Mouse (Mus musculus) thymus, postnatal 14 days (tissue): ENCODE data around the gene Dnaaf1.

Experiments
- DNase-seq: peaks from one replicate; pipeline ENCODE4 v3.0.0; 2021

The Dnaaf1 gene

GRCm38 (mm10) chr8:119624916-119625315, 49.9 kb downstream of the Dnaaf1 start:
- no peak for DNase-seq

- no peak for DNase-seq
Observed at GRCm38 (mm10) chr8:119625788-119626187, 50.8 kb downstream of the Dnaaf1 start.

- DNase-seq = no peak
Observed at GRCm38 (mm10) chr8:119627199-119627598, 52.2 kb downstream of the Dnaaf1 start.

- no peak for DNase-seq
Observed at GRCm38 (mm10) chr8:119627613-119628359, 52.8 kb downstream of the Dnaaf1 start.

GRCm38 (mm10) chr8:119630841-119631240, 55.8 kb downstream of the Dnaaf1 start:
- no peak for DNase-seq

GRCm38 (mm10) chr8:119632246-119632645, 57.2 kb downstream of the Dnaaf1 start:
- no peak for DNase-seq

GRCm38 (mm10) chr8:119632909-119633308, 57.9 kb downstream of the Dnaaf1 start:
- no peak for DNase-seq

- DNase-seq = no peak
Observed at GRCm38 (mm10) chr8:119634616-119635336, 59.7 kb downstream of the Dnaaf1 start.

GRCm38 (mm10) chr8:119635378-119635777, 60.3 kb downstream of the Dnaaf1 start, which contains the start of gene Kcng4:
Gene Kcng4 (minus strand): TSS chr8:119635680.
- DNase-seq = no peak

GRCm38 (mm10) chr8:119635958-119636357, 60.9 kb downstream of the Dnaaf1 start:
- no peak for DNase-seq

GRCm38 (mm10) chr8:119636766-119637165, 61.7 kb downstream of the Dnaaf1 start:
- no peak for DNase-seq

GRCm38 (mm10) chr8:119637381-119637780, 62.3 kb downstream of the Dnaaf1 start:
- DNase-seq = no peak

GRCm38 (mm10) chr8:119638261-119638660, 63.2 kb downstream of the Dnaaf1 start:
- DNase-seq = no peak

GRCm38 (mm10) chr8:119639798-119640197, 64.8 kb downstream of the Dnaaf1 start:
- DNase-seq = no peak

GRCm38 (mm10) chr8:119641058-119641457, 66.0 kb downstream of the Dnaaf1 start:
- DNase-seq = no peak

- DNase-seq = no peak
Observed at GRCm38 (mm10) chr8:119642960-119643359, 67.9 kb downstream of the Dnaaf1 start.

GRCm38 (mm10) chr8:119644429-119644960, 69.5 kb downstream of the Dnaaf1 start:
- DNase-seq = no peak

- DNase-seq = no peak
Observed at GRCm38 (mm10) chr8:119644981-119645597, 70.1 kb downstream of the Dnaaf1 start.

GRCm38 (mm10) chr8:119646197-119646596, 71.2 kb downstream of the Dnaaf1 start:
- no peak for DNase-seq

- no peak for DNase-seq
Observed at GRCm38 (mm10) chr8:119646846-119647245, 71.8 kb downstream of the Dnaaf1 start.
